Comparison of ENCODE assay signal across 14 mouse cellular contexts in genomic region chr8:13697681-13698080, GRCm38 (mm10). TPM values are rescaled to one million over a fixed set of nuclear protein-coding genes. Genes with fewer than 3 reads are reported as not detected.
DNase-seq lines count a peak whose midpoint lies in the region; ATAC-seq lines count a peak whose summit lies in the region.
"Had no signal": no experiment of that assay in that cellular context is flagged by ENCODE, and none has a peak within 500 bp of the region (broad histone marks: within the 10 kb centered on the region; RNA-seq: fewer than 3 reads in every experiment).

No protein-coding gene starts in this region.

- ATAC-seq in intestine, embryonic 16.5 days, result no peak
- no peak for ATAC-seq in intestine, embryonic 15.5 days
- ATAC-seq in megakaryocyte progenitor cell, adult 5-6 weeks (replicated peaks; ENCODE audit: poor library complexity), result peak; percentile 45; the same call in 1 of the 2 replicates
- ATAC-seq: forebrain, embryonic 16.5 days; hindbrain, embryonic 16.5 days had no signal

- H3K9ac ChIP-seq in intestine, embryonic 16.5 days (ENCODE audit: low read depth, low read length), result no peak overlapping the region
- H3K9ac ChIP-seq in intestine, embryonic 15.5 days, result no peak overlapping the region
- H3K9ac ChIP-seq: liver, embryonic 14.5 days had no signal

- peak; percentile 25 for DNase-seq in adrenal gland, postnatal 14 days
- no peak for DNase-seq in adrenal gland, postnatal 36 days
- peak; percentile 88 for DNase-seq in cerebellum, adult 9-11 months
- no peak for DNase-seq in right cerebral cortex, postnatal 14 days
- DNase-seq in spleen, adult 12 weeks (ENCODE audit: low spot score), result no peak
- DNase-seq: spleen, adult 18-20 months had no signal

- H3K4me2 ChIP-seq in intestine, embryonic 16.5 days (ENCODE audit: low read depth, low read length), result peak overlapping the region; percentile 16; the same call in 1 of the 2 replicates
- no peak overlapping the region for H3K4me2 ChIP-seq in intestine, embryonic 15.5 days (replicated peaks)
- H3K4me2 ChIP-seq: midbrain, embryonic 11.5 days had no signal

- H3K27ac ChIP-seq in intestine, embryonic 16.5 days (ENCODE audit: low read length), result peak overlapping the region; percentile 33; the same call in 1 of the 2 replicates
- no peak overlapping the region for H3K27ac ChIP-seq in intestine, embryonic 15.5 days
- H3K27ac ChIP-seq: liver, embryonic 14.5 days had no signal

- H3K4me1 ChIP-seq in intestine, embryonic 16.5 days (ENCODE audit: control insufficient read depth, insufficient read depth, low read length), result peaks cover 38% of the 10 kb centered on the region
- peaks cover 19% of the 10 kb centered on the region; the same call in 1 of the 2 replicates for H3K4me1 ChIP-seq in intestine, embryonic 15.5 days (replicated peaks)

- 0 out of 2 replicates have a peak, but pooled peaks cover 3% of the 10 kb centered on the region for H3K27me3 ChIP-seq in intestine, embryonic 16.5 days (replicated peaks; ENCODE audit: control insufficient read depth, insufficient read depth, low read length)
- H3K27me3 ChIP-seq in intestine, embryonic 15.5 days (replicated peaks), result no peaks in the 10 kb centered on the region

- H3K4me3 ChIP-seq in intestine, embryonic 16.5 days (ENCODE audit: low read length), result no peak overlapping the region
- no peak overlapping the region for H3K4me3 ChIP-seq in intestine, embryonic 15.5 days (replicated peaks)

- no peaks in the 10 kb centered on the region for H3K9me3 ChIP-seq in intestine, embryonic 16.5 days (ENCODE audit: control insufficient read depth, low read length)
- H3K9me3 ChIP-seq in intestine, embryonic 15.5 days, result no peaks in the 10 kb centered on the region

- WGBS in intestine, embryonic 16.5 days, result 83% methylated on average over 8 of the region's 8 CpGs
- 76% methylated on average over 8 of the region's 8 CpGs for whole genome bisulfite sequencing in intestine, embryonic 15.5 days

- no peaks in the 10 kb centered on the region for H3K36me3 ChIP-seq in intestine, embryonic 16.5 days (ENCODE audit: control insufficient read depth, insufficient read depth, low read length)
- H3K36me3 ChIP-seq in intestine, embryonic 15.5 days, result no peaks in the 10 kb centered on the region

RNA-seq across cellular contexts. Expression of gene Cfap97d2, which starts 8.0 kb away (rescaled TPM):
- total RNA-seq in adrenal gland, postnatal 14 days (2021), result not detected in 2 replicates
- total RNA-seq in adrenal gland, postnatal 36 days (2021), result under 1 TPM in 1 of 2 experiments, not detected in 1; 0.20 TPM
- 0.18 TPM in 1 of 2 replicates, not detected in the other for polyA plus RNA-seq in intestine, embryonic 16.5 days (2015; fragmentation: Nextera tagmentation; extraction: Ambion mirVana)
- 0.10 TPM in 1 of 2 replicates, not detected in the other for polyA plus RNA-seq in intestine, embryonic 15.5 days (2015; fragmentation: Nextera tagmentation; extraction: Ambion mirVana)
- not detected in 2 replicates for total RNA-seq in megakaryocyte progenitor cell, adult 5-6 weeks (2015)
- not detected in 2 replicates for total RNA-seq in megakaryocyte progenitor cell, adult 5-6 weeks (2017)
- polyA plus RNA-seq: kidney, embryonic 16.5 days had no signal

RNA-seq across cellular contexts. Expression of gene Rasa3, which starts 20.3 kb away (rescaled TPM):
- 29.4 and 39.3 TPM in 2 replicates for total RNA-seq in adrenal gland, postnatal 14 days (2021)
- total RNA-seq in adrenal gland, postnatal 36 days (2021), result 10 to 100 TPM; 34.5 to 64.0 TPM
- polyA plus RNA-seq in intestine, embryonic 16.5 days (2015; fragmentation: Nextera tagmentation; extraction: Ambion mirVana), result 20.7 and 21.3 TPM in 2 replicates
- polyA plus RNA-seq in intestine, embryonic 15.5 days (2015; fragmentation: Nextera tagmentation; extraction: Ambion mirVana), result 19.1 and 22.2 TPM in 2 replicates
- total RNA-seq in megakaryocyte progenitor cell, adult 5-6 weeks (2015), result 24.1 and 36.8 TPM in 2 replicates
- 49.3 and 51.3 TPM in 2 replicates for total RNA-seq in megakaryocyte progenitor cell, adult 5-6 weeks (2017)

RNA-seq across cellular contexts. Expression of gene Cdc16, which starts 59.8 kb away (rescaled TPM):
- 50.5 and 55.1 TPM in 2 replicates for total RNA-seq in adrenal gland, postnatal 14 days (2021)
- total RNA-seq in adrenal gland, postnatal 36 days (2021), result 10 to 100 TPM; 62.2 to 63.0 TPM
- 102 and 112 TPM in 2 replicates for polyA plus RNA-seq in intestine, embryonic 16.5 days (2015; fragmentation: Nextera tagmentation; extraction: Ambion mirVana)
- polyA plus RNA-seq in intestine, embryonic 15.5 days (2015; fragmentation: Nextera tagmentation; extraction: Ambion mirVana), result 132 and 143 TPM in 2 replicates
- 105 and 118 TPM in 2 replicates for total RNA-seq in megakaryocyte progenitor cell, adult 5-6 weeks (2015)
- 62.4 and 66.8 TPM in 2 replicates for total RNA-seq in megakaryocyte progenitor cell, adult 5-6 weeks (2017)

Comparison
In these comparisons a context has a peak if more than half of its experiments do, and no peak if none do; other contexts are left out.
1. DNase-seq: peak in adrenal gland, postnatal 14 days (single experiment) and cerebellum, adult 9-11 months (single experiment); none in adrenal gland, postnatal 36 days (0 of 2), right cerebral cortex, postnatal 14 days (single experiment) and spleen, adult 12 weeks (single experiment).